ENCODE assay signal across 8 mouse cellular contexts in genomic region chr2:71745610-71746374, GRCm38 (mm10). TPM values are rescaled to one million over a fixed set of nuclear protein-coding genes. Genes with fewer than 3 reads are reported as not detected.
DNase-seq lines count a peak whose midpoint lies in the region; ATAC-seq lines count a peak whose summit lies in the region.

Gene Itga6 (plus strand): TSS chr2:71745616.

- peaks cover 27% of the 10 kb centered on the region for H3K4me1 ChIP-seq in kidney, embryonic 16.5 days (ENCODE audit: insufficient read depth, low read length)
- peaks cover 11% of the 10 kb centered on the region for H3K4me1 ChIP-seq in intestine, embryonic 16.5 days (ENCODE audit: control insufficient read depth, insufficient read depth, low read length)
- peaks cover 53% of the 10 kb centered on the region for H3K4me1 ChIP-seq in midbrain, embryonic 12.5 days

- H3K36me3 ChIP-seq in kidney, embryonic 16.5 days (ENCODE audit: insufficient read depth, low read length): no peaks in the 10 kb centered on the region
- no peaks in the 10 kb centered on the region for H3K36me3 ChIP-seq in intestine, embryonic 16.5 days (ENCODE audit: control insufficient read depth, insufficient read depth, low read length)
- H3K36me3 ChIP-seq in midbrain, embryonic 12.5 days: no peaks in the 10 kb centered on the region

- H3K9me3 ChIP-seq in kidney, embryonic 16.5 days (ENCODE audit: low read length): no peaks in the 10 kb centered on the region
- no peaks in the 10 kb centered on the region for H3K9me3 ChIP-seq in intestine, embryonic 16.5 days (ENCODE audit: control insufficient read depth, low read length)
- no peaks in the 10 kb centered on the region for H3K9me3 ChIP-seq in midbrain, embryonic 12.5 days

- intact Hi-C loops in gastrocnemius, postnatal 36 days (cut with DNase I): no loop called here

- 77% methylated on average over 6 of the region's 6 CpGs for WGBS in kidney, embryonic 16.5 days
- 77% methylated on average over 6 of the region's 6 CpGs for WGBS in intestine, embryonic 16.5 days
- WGBS in midbrain, embryonic 12.5 days: 58% methylated on average over 6 of the region's 6 CpGs

- H3K27me3 ChIP-seq in kidney, embryonic 16.5 days (ENCODE audit: insufficient read depth, low read length): no peaks in the 10 kb centered on the region
- H3K27me3 ChIP-seq in intestine, embryonic 16.5 days (replicated peaks; ENCODE audit: control insufficient read depth, insufficient read depth, low read length): no peaks in the 10 kb centered on the region
- peaks cover 23% of the 10 kb centered on the region for H3K27me3 ChIP-seq in midbrain, embryonic 12.5 days

- ATAC-seq in kidney, embryonic 16.5 days (ENCODE audit: low FRiP score, low TSS enrichment): no peak
- no peak for ATAC-seq in intestine, embryonic 16.5 days
- no peak for ATAC-seq in midbrain, embryonic 12.5 days (ENCODE audit: low FRiP score, low read depth)

- peak within 1 kb of the TSS; percentile 56 for H3K27ac ChIP-seq in kidney, embryonic 16.5 days (ENCODE audit: low read length)
- 0 out of 2 replicates have a peak within 1 kb of the TSS, but pooled peaks have one; percentile 4 for H3K27ac ChIP-seq in intestine, embryonic 16.5 days (ENCODE audit: low read length)
- H3K27ac ChIP-seq in midbrain, embryonic 12.5 days (replicated peaks): peak within 1 kb of the TSS; percentile 25; the same call in 1 of the 2 replicates

- H3K9ac ChIP-seq in kidney, embryonic 16.5 days (replicated peaks; ENCODE audit: low read length): peak within 1 kb of the TSS; percentile 7; the same call in 1 of the 2 replicates
- no peak within 1 kb of the TSS for H3K9ac ChIP-seq in intestine, embryonic 16.5 days (ENCODE audit: low read depth, low read length)
- no peak within 1 kb of the TSS for H3K9ac ChIP-seq in midbrain, embryonic 12.5 days (replicated peaks)

- no peak within 1 kb of the TSS for H3K4me3 ChIP-seq in kidney, embryonic 16.5 days (ENCODE audit: low read length)
- no peak within 1 kb of the TSS for H3K4me3 ChIP-seq in intestine, embryonic 16.5 days (ENCODE audit: low read length)
- no peak within 1 kb of the TSS for H3K4me3 ChIP-seq in midbrain, embryonic 12.5 days

- DNase-seq in kidney, postnatal 14 days: no peak
- no peak for DNase-seq in adrenal gland, postnatal 25 days
- no peak for DNase-seq in gastrocnemius, postnatal 36 days
- DNase-seq in thymus, postnatal 36 days: no peak
- no peak for DNase-seq in embryo, embryonic 10.5 days (ENCODE audit: low spot score)

- no peak within 1 kb of the TSS; the same call in 1 of the 2 replicates for H3K4me2 ChIP-seq in kidney, embryonic 16.5 days (replicated peaks; ENCODE audit: low read depth, low read length)
- no peak within 1 kb of the TSS for H3K4me2 ChIP-seq in intestine, embryonic 16.5 days (ENCODE audit: low read depth, low read length)
- H3K4me2 ChIP-seq in midbrain, embryonic 12.5 days (replicated peaks): peak within 1 kb of the TSS; percentile 31

RNA-seq across cellular contexts. Expression of gene Itga6, which starts in this region (rescaled TPM):
- 56.8 and 75.1 TPM in 2 replicates for polyA plus RNA-seq in kidney, embryonic 16.5 days (2015; fragmentation: Nextera tagmentation; extraction: Ambion mirVana)
- 166 and 179 TPM in 2 replicates for total RNA-seq in adrenal gland, postnatal 25 days (2021)
- total RNA-seq in gastrocnemius, postnatal 36 days (2021): 10 to 100 TPM; 14.6 to 17.8 TPM
- 22.6 and 28.0 TPM in 2 replicates for polyA plus RNA-seq in intestine, embryonic 16.5 days (2015; fragmentation: Nextera tagmentation; extraction: Ambion mirVana)
- polyA plus RNA-seq in midbrain, embryonic 12.5 days (2016; fragmentation: Nextera tagmentation; extraction: Ambion mirVana): 23.2 and 26.5 TPM in 2 replicates

Comparison
In these comparisons a context has a peak if more than half of its experiments do, and no peak if none do; other contexts are left out.
1. H3K27ac ChIP-seq: peak in every context shown above with its lines; median percentile 56 in kidney, embryonic 16.5 days; 25 in midbrain, embryonic 12.5 days; 4 in intestine, embryonic 16.5 days.